Mouse (Mus musculus) liver, embryonic 14.5 days (tissue): ENCODE measurements around the gene Adamtsl3. TPM values are rescaled to one million over a fixed set of nuclear protein-coding genes. Genes with fewer than 3 reads are reported as not detected.

ENCODE experiments used
- ATAC-seq: fragments of 200-750 bp; cut with Nextera tagmentation; 2 replicates; pipeline ENCODE4 v1.8.0; 2017; ENCODE audit warnings: moderate number of reproducible peaks, mild to moderate bottlenecking, moderate library complexity; ENCODE audit not compliant: insufficient read depth
- DNase-seq, 3 experiments: peaks; one replicate each; pipeline ENCODE4 v3.0.0-alpha.2; 2012 to 2013; ENCODE audit warnings: low read depth in 3 of 3, low spot score in 3 of 3
- H3K27ac ChIP-seq: fragments of 300-500 bp; sonication (generic); 2 replicates; pipeline ENCODE4 v1.5.1; 2014; ENCODE audit warnings: moderate library complexity, mild to moderate bottlenecking, control low read depth, inconsistent platforms
- H3K27me3 ChIP-seq: fragments of 300-500 bp; sonication (generic); 2 replicates; pipeline ENCODE4 v1.6.1; 2014; ENCODE audit warnings: mild to moderate bottlenecking, low read length, moderate library complexity; ENCODE audit not compliant: control insufficient read depth, insufficient read depth
- H3K36me3 ChIP-seq: fragments of 300-500 bp; sonication (generic); replicated peaks from 2 replicates; pipeline ENCODE4 v1.6.1; 2014; ENCODE audit warnings: low read depth; ENCODE audit not compliant: control insufficient read depth, insufficient read depth
- H3K4me1 ChIP-seq, 2 experiments: fragments of 200-500 bp in 1 of 2; fragments of 300-500 bp in 1 of 2; sonication (generic) in 1 of 2; replicated peaks; 2 replicates each; pipeline ENCODE4 v1.6.1; 2012 to 2014; ENCODE audit warnings: antibody characterized with exemption in 1 of 2, inconsistent platforms in 1 of 2, low read length in 1 of 2; ENCODE audit not compliant: control insufficient read depth in 2 of 2, insufficient read depth in 2 of 2
- H3K4me2 ChIP-seq: fragments of 300-500 bp; sonication (generic); 2 replicates; pipeline ENCODE4 v1.6.1; 2014; ENCODE audit warnings: low read depth, mild to moderate bottlenecking, control low read depth, moderate library complexity
- H3K4me3 ChIP-seq, 2 experiments: fragments of 200-500 bp in 1 of 2; fragments of 300-500 bp in 1 of 2; sonication (generic) in 1 of 2; 2 replicates each; pipeline ENCODE4 v1.5.1; 2012 to 2014; ENCODE audit warnings: low read depth in 2 of 2, low read length in 2 of 2, mild to moderate bottlenecking in 2 of 2, control low read depth in 1 of 2, inconsistent platforms in 1 of 2, moderate library complexity in 1 of 2; ENCODE audit not compliant: insufficient read depth in 1 of 2
- H3K9ac ChIP-seq: fragments of 300-500 bp; sonication (generic); replicated peaks from 2 replicates; pipeline ENCODE4 v1.6.1; 2014; ENCODE audit warnings: mild to moderate bottlenecking, control low read depth, moderate library complexity
- H3K9me3 ChIP-seq: fragments of 300-500 bp; sonication (generic); 2 replicates; pipeline ENCODE4 v1.6.1; 2016; ENCODE audit warnings: low read length, mixed read lengths; ENCODE audit not compliant: control insufficient read depth
- CTCF ChIP-seq: IDR thresholded peaks from 2 replicates; pipeline ENCODE4 v1.5.1; 2016; ENCODE audit warnings: antibody characterized with exemption, low read depth, control low read depth
- EP300 ChIP-seq: IDR thresholded peaks from 2 replicates; pipeline ENCODE4 v1.6.1; 2016; ENCODE audit warnings: antibody characterized with exemption, low read depth
- WGBS: fragments of 180-500 bp; shearing (Covaris S2); extraction: QIAGEN DNeasy Blood & Tissue Kit; methylation state at CpG from one replicate; pipeline ENCODE4 v1.1.7; 2014; ENCODE audit not compliant: insufficient replicate concordance; 5-methylcytosine and 5-hydroxymethylcytosine counted together
- polyA plus RNA-seq, 2 experiments: library from polyadenylated mRNA; depleted of rRNA in 1 of 2; stranded (reverse) in 1 of 2; unstranded in 1 of 2; fragments of >200 nt; fragmentation: Nextera tagmentation in 1 of 2; extraction: Ambion mirVana in 1 of 2; gene quantifications; 2 replicates each; pipeline versions ENCODE4 v1.2.1 to v1.2.3; 2012 to 2014

Adamtsl3 gene
- polyA plus RNA-seq, 2 experiments, result 0.06 TPM; not detected in 1

- TF ChIP-seq EP300 (no peak), CTCF (no peak)
- 70% methylated on average over 5 of the region's 5 CpGs for WGBS
- H3K4me2 ChIP-seq, result no peak overlapping the region
- H3K9me3 ChIP-seq, result no peaks in the 10 kb centered on the region
- no peak overlapping the region for H3K27ac ChIP-seq
- H3K9ac ChIP-seq, result no peak overlapping the region
- no peaks in the 10 kb centered on the region for H3K27me3 ChIP-seq
- no peaks in the 10 kb centered on the region for H3K36me3 ChIP-seq
- DNase-seq, result no peak
- no peak for ATAC-seq
- H3K4me3 ChIP-seq, result no peak overlapping the region
- no peaks in the 10 kb centered on the region for H3K4me1 ChIP-seq
Observed at GRCm38 (mm10) chr7:82359146-82359545, 23.7 kb downstream of the Adamtsl3 start.

- 38% methylated on average over 5 of the region's 5 CpGs for WGBS
- DNase-seq, result no peak
Observed at GRCm38 (mm10) chr7:82359674-82360073, 24.2 kb downstream of the Adamtsl3 start.

GRCm38 (mm10) chr7:82360186-82360585, 24.7 kb downstream of the Adamtsl3 start:
- H3K4me3 ChIP-seq, result no peak overlapping the region
- H3K4me2 ChIP-seq, result no peak overlapping the region
- H3K9ac ChIP-seq, result no peak overlapping the region
- no peaks in the 10 kb centered on the region for H3K27me3 ChIP-seq
- no peak for DNase-seq
- no peak overlapping the region for H3K27ac ChIP-seq
- TF ChIP-seq EP300 (no peak), CTCF (no peak)
- 29% methylated on average over 4 of the region's 4 CpGs for WGBS
- no peak for ATAC-seq
- H3K9me3 ChIP-seq, result no peaks in the 10 kb centered on the region
- H3K36me3 ChIP-seq, result no peaks in the 10 kb centered on the region
- no peaks in the 10 kb centered on the region for H3K4me1 ChIP-seq

More at GRCm38 (mm10) chr7:82359674-82360073, 24.2 kb downstream of the Adamtsl3 start:
- Histone ChIP-seq H3K9ac (no peak overlapping the region), H3K36me3 (no peaks in the 10 kb centered on the region), H3K27ac (no peak overlapping the region), H3K4me3 (no peak overlapping the region), H3K9me3 (no peaks in the 10 kb centered on the region), H3K4me1 (no peaks in the 10 kb centered on the region), H3K27me3 (no peaks in the 10 kb centered on the region), H3K4me2 (no peak overlapping the region)
- ATAC-seq, result no peak
- no peak for TF ChIP-seq CTCF
- TF ChIP-seq EP300, result no peak

- ATAC-seq, result no peak
- 14% methylated on average over 5 of the region's 5 CpGs for WGBS
- no peak for DNase-seq
- H3K9ac ChIP-seq, result no peak overlapping the region
- H3K4me1 ChIP-seq, result no peaks in the 10 kb centered on the region
- H3K27me3 ChIP-seq, result no peaks in the 10 kb centered on the region
- no peaks in the 10 kb centered on the region for H3K9me3 ChIP-seq
- H3K4me2 ChIP-seq, result no peak overlapping the region
- no peak overlapping the region for H3K4me3 ChIP-seq
- no peaks in the 10 kb centered on the region for H3K36me3 ChIP-seq
- TF ChIP-seq CTCF, result no peak
- no peak for TF ChIP-seq EP300
- H3K27ac ChIP-seq, result no peak overlapping the region
Observed at GRCm38 (mm10) chr7:82361127-82361526, 25.6 kb downstream of the Adamtsl3 start.

- Histone ChIP-seq H3K4me1 (no peaks in the 10 kb centered on the region), H3K4me3 (no peak overlapping the region), H3K27me3 (no peaks in the 10 kb centered on the region), H3K27ac (no peak overlapping the region), H3K4me2 (no peak overlapping the region), H3K9me3 (no peaks in the 10 kb centered on the region), H3K9ac (no peak overlapping the region), H3K36me3 (no peaks in the 10 kb centered on the region)
- 60% methylated on average over 3 of the region's 3 CpGs for WGBS
- TF ChIP-seq CTCF, result no peak
- no peak for TF ChIP-seq EP300
- DNase-seq (no peak), ATAC-seq (no peak)
Observed at GRCm38 (mm10) chr7:82364567-82364966, 29.1 kb downstream of the Adamtsl3 start.
